Comparison of ENCODE assay signal across 12 mouse cellular contexts in the genomic region with DNA sequence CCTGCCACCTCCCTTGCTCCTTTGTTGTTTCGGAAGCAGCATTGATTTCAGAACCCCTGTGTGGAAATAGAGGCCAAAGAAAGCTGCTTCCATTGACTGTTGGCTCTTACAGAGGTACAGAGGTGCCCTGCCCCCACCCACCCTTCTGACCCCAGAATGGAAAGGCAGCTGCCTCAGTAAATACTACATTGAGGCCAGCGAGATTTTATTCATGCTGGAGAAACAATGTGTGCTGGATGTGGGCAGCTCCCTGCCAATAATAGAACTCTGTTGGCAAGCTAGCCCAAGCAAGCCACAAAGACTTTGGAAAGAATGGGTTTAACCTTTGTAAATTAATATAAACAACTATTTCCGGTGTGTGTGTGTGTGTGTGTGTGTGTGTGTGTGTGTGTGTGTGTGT. TPM values are rescaled to one million over a fixed set of nuclear protein-coding genes. Genes with fewer than 3 reads are reported as not detected.
DNase-seq lines count a peak whose midpoint lies in the region; ATAC-seq and TF ChIP-seq lines count a peak whose summit lies in the region.
"Had no signal": no experiment of that assay in that cellular context is flagged by ENCODE, and none has a peak within 500 bp of the region (broad histone marks: within the 10 kb centered on the region; RNA-seq: fewer than 3 reads in every experiment).

No protein-coding gene starts in this region.

- peak overlapping the region; percentile 76 for H3K27ac ChIP-seq in hindbrain, embryonic 10.5 days
- H3K27ac ChIP-seq in hindbrain, embryonic 12.5 days = no peak overlapping the region
- no peak overlapping the region for H3K27ac ChIP-seq in thymus, adult 2 months (ENCODE audit: control insufficient read depth, insufficient read depth, low read length)
- H3K27ac ChIP-seq: liver, embryonic 14.5 days had no signal

- peak; percentile 40 for DNase-seq in hindbrain, embryonic 10.5 days (ENCODE audit: low spot score)
- peak; percentile 21 for DNase-seq in 416B (ENCODE audit: low read depth)
- DNase-seq in brain, adult 2 months (ENCODE audit: low read depth, low spot score) = peak; percentile 39
- peak; percentile 60 to 62 for DNase-seq in heart, postnatal 10 days
- DNase-seq in thymus, adult 2 months = no peak
- DNase-seq in spleen, postnatal 10 days (ENCODE audit: low spot score in 2 of 2) = no peak
- no peak for DNase-seq in T-cell, adult 2 months (ENCODE audit: low spot score)
- DNase-seq: adrenal gland, adult 8-10 months; cerebellum, adult 9-10 months; spleen, adult 18-20 months had no signal

- no peak overlapping the region for H3K9ac ChIP-seq in hindbrain, embryonic 12.5 days
- H3K9ac ChIP-seq: liver, embryonic 14.5 days had no signal

- H3K4me2 ChIP-seq in hindbrain, embryonic 12.5 days (replicated peaks) = no peak overlapping the region

- H3K36me3 ChIP-seq in hindbrain, embryonic 10.5 days = no peaks in the 10 kb centered on the region
- H3K36me3 ChIP-seq in hindbrain, embryonic 12.5 days = no peaks in the 10 kb centered on the region
- H3K36me3 ChIP-seq in thymus, adult 2 months (ENCODE audit: control insufficient read depth, insufficient read depth, low read length) = no peaks in the 10 kb centered on the region

- no peak for ATAC-seq in hindbrain, embryonic 12.5 days (ENCODE audit: low FRiP score)

- intact Hi-C loops in heart, postnatal 10 days (cut with DNase I) = no loop called here

- 27% methylated on average over 3 of the region's 3 CpGs for WGBS in hindbrain, embryonic 10.5 days
- 25% methylated on average over 3 of the region's 3 CpGs for WGBS in hindbrain, embryonic 12.5 days
- 66% methylated on average over 3 of the region's 3 CpGs for WGBS in thymus, adult 2 months

- H3K27me3 ChIP-seq in hindbrain, embryonic 10.5 days (ENCODE audit: insufficient read depth, poor library complexity, severe bottlenecking) = no peaks in the 10 kb centered on the region
- H3K27me3 ChIP-seq in hindbrain, embryonic 12.5 days = no peaks in the 10 kb centered on the region
- H3K27me3 ChIP-seq in thymus, adult 2 months (ENCODE audit: control insufficient read depth, insufficient read depth, low read length) = no peaks in the 10 kb centered on the region

- no peak overlapping the region for H3K4me3 ChIP-seq in hindbrain, embryonic 10.5 days
- no peak overlapping the region for H3K4me3 ChIP-seq in hindbrain, embryonic 12.5 days
- H3K4me3 ChIP-seq in thymus, adult 2 months (ENCODE audit: control insufficient read depth, insufficient read depth, low read length) = no peak overlapping the region

- no peaks in the 10 kb centered on the region for H3K9me3 ChIP-seq in hindbrain, embryonic 10.5 days
- H3K9me3 ChIP-seq in hindbrain, embryonic 12.5 days (replicated peaks) = no peaks in the 10 kb centered on the region

- TF ChIP-seq CTCF in thymus, adult 2 months (IDR thresholded peaks at IDR 0.05; ENCODE audit: borderline replicate concordance, control insufficient read depth, extremely low read depth, insufficient read depth, low read length, poor library complexity) = no peak

- H3K4me1 ChIP-seq in hindbrain, embryonic 10.5 days (replicated peaks) = peaks cover 56% of the 10 kb centered on the region
- H3K4me1 ChIP-seq in hindbrain, embryonic 12.5 days = peaks cover 14% of the 10 kb centered on the region
- peaks cover 16% of the 10 kb centered on the region for H3K4me1 ChIP-seq in thymus, adult 2 months (replicated peaks; ENCODE audit: control insufficient read depth, insufficient read depth, low read length)

- TF ChIP-seq POLR2A in thymus, adult 2 months (IDR thresholded peaks at IDR 0.05; ENCODE audit: control insufficient read depth, extremely low read depth, insufficient read depth, low read length, poor library complexity) = no peak

RNA-seq across cellular contexts. Expression of a gene that starts 24.8 kb away (rescaled TPM):
- polyA plus RNA-seq in hindbrain, embryonic 10.5 days (2016; fragmentation: Nextera tagmentation; extraction: Ambion mirVana) = 34.8 and 39.2 TPM in 2 replicates
- polyA plus RNA-seq in hindbrain, embryonic 12.5 days (2016; fragmentation: Nextera tagmentation; extraction: Ambion mirVana) = 48.5 and 59.5 TPM in 2 replicates
- 100 to 1,000 TPM; 137 to 189 TPM for total RNA-seq in heart, postnatal 10 days (2021)
- polyA plus RNA-seq in thymus, adult 2 months (2012; rRNA removed) = 18.4 and 18.9 TPM in 2 replicates

Comparison
In these comparisons a context has a peak if more than half of its experiments do, and no peak if none do; other contexts are left out.
1. DNase-seq: peak in hindbrain, embryonic 10.5 days (single experiment), 416B (single experiment), brain, adult 2 months (single experiment) and heart, postnatal 10 days (2 of 2); none in thymus, adult 2 months (single experiment), spleen, postnatal 10 days (0 of 2) and T-cell, adult 2 months (single experiment).